Mouse (Mus musculus) layer of hippocampus, adult 8-10 months (tissue): Measurements from ENCODE around the gene Lef1. TPM values are rescaled to one million over a fixed set of nuclear protein-coding genes. Genes with fewer than 3 reads are reported as not detected.

Source experiments
- DNase-seq, 2 experiments: peaks; one replicate each; pipeline ENCODE4 v3.0.0; 2022; ENCODE audit warnings: low spot score in 2 of 2
- total RNA-seq, 4 experiments: library from RNA; stranded (reverse); gene quantifications; 2 replicates each; pipeline ENCODE4 v1.2.4; 2022

Gene Lef1
- total RNA-seq, 4 experiments from 2014 or later = 6.0 to 10.8 (median 6.5) TPM

DNA sequence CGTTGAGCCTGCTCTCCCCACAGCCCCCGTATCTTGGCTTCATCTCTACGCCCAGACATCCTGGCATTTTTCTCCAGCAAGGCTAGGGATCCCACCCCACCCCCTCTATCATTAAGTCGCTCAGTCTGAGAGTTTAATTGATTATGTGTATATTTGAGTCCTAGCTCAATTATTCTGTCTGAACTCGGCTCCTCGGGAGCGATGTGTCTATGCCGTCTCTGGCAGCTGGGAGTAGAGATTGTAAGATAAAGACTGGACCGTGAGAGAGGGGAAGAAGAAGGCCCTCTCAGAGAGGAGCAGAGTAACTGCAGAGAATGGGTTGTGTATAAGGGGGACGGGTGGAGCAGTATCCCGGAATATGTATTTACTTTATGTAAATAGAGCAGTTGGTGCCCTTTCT is 80.0 kb downstream of the Lef1 start:
- no peak for DNase-seq

DNA sequence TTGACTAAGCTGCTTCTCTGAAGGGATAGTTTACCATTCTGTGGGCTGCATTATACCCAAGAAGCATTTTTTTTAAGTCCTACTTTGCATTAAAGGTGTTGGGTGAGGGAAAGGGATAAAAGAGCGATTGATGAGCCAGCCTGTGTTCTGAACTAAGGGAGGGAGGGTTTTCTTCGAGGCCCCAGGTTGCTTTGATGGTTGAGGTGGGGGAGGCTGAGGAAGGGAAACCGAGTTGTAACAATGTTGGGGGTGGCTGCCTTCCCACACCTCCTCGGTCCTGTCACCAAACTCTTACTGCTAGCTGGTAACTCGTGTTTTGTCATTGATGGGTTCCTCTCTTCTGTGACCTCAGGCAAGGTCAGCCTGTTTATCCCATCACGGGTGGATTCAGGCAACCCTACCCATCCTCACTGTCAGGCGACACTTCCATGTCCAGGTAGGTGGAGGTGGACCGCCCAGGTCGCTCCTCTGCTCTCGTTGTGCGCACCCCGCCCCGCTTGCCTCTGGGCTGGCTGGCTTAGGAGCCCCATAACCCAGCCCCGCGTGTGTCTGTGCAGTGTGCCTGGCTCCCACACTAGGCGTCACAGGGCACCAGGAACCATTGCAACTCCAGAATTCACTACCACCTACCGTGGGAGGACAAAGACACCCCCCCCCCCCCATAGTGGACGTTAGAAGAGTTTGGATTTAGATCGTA is 80.5 kb downstream of the Lef1 start:
- no peak for DNase-seq

- no peak for DNase-seq
Measured at GRCm38 (mm10) chr3:131191454-131191853, 81.2 kb downstream of the Lef1 start.

- no peak for DNase-seq
Measured at GRCm38 (mm10) chr3:131196050-131196449, 85.8 kb downstream of the Lef1 start.

DNA sequence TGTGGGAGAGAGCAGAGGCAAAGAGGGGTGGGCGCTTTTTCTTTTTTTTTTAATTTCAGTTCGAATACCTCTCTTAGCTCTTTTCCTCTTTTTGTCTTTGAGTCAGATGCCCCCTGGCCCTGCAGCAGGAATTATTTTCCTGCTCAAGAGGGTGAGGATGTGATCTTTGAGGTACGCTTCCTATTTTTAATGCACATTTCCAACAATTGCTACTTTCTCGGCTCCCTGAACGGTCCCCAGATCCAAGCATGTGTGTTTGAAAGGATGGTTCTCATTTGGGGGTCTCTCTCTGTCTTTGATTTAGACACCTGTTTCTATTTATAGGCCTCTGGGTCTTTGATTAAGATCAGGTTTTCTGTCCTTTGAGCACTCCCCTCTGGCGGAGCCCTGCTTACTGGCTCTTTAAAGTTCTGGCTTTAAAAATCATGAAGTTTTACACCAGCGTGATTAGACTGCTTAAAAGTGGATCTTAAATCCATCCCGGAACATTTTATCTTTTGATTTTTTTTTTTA is 86.3 kb downstream of the Lef1 start:
- no peak for DNase-seq

DNA sequence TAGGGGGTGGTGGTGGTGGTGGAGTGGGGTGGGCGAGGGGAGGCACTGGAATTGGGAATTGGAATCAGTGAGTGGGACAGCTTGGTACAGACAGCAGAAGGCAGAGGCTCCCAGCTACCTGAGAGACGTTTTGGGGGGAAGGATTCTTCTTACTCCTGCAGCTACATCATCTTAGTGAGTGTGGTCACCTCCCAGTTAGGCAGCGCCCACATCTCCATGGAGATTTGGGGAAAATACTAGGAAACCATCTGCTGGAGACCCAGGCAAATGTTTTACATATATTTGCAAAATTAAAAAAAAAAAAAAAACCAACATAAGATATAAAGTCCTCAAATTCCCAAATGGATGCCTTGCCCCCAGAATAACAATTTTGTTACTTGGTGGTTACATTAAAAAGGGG is 88.7 kb downstream of the Lef1 start:
- DNase-seq = no peak

DNA sequence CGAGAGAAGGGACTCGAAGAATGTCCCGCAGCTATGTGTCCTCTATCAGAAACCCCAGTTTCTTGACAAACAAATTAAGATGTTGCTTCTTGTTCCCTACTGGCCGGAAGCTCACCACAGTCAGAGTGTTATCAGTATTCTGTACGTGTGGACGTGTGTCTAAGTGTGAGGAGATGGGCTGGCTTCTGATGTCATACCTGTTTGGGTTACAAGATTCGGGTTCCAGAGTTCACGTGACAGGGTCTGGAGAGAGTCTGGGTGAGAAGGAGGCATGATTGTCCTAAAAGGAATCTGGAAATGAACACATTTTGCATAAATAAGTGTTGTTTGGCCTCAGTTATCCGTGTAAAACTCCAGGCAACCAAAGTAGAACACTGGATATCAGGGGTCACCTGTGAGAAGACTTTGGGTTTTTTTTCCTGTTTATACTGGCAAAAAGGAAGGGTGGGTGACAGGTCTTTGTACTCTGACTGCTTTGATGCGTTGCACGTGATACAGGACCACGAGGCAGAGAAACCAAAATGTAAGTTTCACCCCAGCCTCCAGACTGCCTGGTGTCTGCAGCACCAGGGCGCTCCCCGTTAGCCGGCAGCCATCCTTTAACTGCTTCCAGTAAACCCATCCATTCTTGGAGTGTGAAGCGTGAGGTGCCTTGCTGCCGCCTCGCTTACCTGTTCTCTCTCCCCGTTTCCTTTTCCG is 89.5 kb downstream of the Lef1 start:
- no peak for DNase-seq

DNA sequence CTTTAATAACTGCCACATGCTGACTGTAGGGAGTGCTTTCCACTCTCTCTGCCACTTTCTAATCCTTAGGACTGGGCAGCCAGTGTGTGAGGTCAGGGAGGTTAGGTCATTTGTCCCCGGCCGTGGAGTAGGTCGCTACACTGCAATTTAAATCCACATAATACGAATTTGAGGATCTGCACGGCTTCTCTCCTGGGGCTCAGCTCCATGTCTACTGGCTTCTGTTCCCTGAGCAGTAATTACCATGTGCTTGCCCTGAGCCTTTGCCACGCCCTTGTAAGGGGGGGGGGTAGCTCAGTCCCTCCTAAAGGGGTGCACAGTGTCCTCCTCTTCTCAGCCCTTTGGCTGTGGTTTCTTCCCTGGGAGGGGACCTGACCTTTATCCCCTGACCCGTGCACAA is 92.0 kb downstream of the Lef1 start:
- DNase-seq = no peak

- DNase-seq = no peak
Measured at GRCm38 (mm10) chr3:131207846-131208245, 97.6 kb downstream of the Lef1 start.

DNA sequence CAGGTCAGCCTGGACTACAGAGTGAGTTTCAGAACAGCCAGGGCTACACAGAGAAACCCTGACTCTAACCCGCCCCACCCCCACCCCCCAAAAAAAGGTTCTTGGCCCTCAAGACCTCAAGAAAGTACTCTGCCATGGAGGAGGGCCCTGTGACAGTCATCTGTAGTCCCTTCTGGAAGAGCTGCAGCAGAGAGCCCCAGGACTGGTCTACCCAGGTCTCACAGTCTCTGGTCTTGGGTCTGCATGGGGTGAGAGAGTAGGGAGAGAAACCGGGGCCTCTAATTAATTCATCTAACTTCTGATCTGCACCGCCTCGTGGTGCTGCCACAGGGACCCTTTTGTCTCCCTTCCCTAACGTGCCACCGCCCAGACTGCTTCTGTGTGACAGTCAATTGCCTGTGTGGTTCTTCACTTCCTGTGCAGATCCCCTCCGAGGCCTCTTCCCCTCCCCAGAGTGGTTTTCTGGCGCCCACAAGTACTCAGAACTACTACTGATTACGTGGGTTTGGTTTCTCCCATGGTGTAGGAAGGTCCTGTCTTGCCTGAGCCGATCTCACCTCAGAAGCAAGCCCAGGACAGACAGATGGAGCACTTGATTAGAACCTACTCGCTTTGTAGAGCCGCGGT is 98.1 kb downstream of the Lef1 start:
- no peak for DNase-seq

GRCm38 (mm10) chr3:131212200-131212599 is 101.9 kb downstream of the Lef1 start:
- no peak for DNase-seq

DNA sequence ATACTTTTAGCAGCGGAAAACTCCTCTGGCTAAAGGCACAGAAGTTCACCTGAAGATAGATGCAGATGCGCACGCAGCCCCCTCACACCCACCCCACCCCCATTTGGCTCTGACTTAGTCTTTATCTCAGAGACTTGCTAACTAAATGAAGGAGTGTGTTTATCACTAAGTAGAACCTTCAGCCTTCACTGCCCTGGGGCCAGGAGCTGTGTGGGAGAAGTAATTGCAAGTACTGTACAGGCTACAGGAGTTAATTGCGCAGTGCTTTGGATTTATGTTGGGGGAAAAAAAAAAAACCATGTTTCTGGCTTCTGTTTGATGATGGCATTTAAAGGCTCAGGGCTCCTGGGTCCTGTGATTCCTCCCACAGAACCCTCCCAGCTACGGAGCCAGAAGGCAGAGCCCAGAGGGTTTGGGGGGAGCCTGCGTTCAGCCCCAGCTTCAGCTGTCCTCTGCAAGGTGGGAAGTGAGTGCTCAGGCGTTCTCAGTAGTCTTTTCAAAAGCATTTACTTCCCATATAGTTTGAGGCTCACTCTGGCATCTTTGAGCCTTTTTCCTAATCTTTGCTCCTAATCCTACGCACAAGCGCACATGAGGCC is 103.9 kb downstream of the Lef1 start:
- DNase-seq = no peak

GRCm38 (mm10) chr3:131214841-131215240 is 104.6 kb downstream of the Lef1 start:
- peak in 1 of 2 experiments; percentile 28 for DNase-seq

DNA sequence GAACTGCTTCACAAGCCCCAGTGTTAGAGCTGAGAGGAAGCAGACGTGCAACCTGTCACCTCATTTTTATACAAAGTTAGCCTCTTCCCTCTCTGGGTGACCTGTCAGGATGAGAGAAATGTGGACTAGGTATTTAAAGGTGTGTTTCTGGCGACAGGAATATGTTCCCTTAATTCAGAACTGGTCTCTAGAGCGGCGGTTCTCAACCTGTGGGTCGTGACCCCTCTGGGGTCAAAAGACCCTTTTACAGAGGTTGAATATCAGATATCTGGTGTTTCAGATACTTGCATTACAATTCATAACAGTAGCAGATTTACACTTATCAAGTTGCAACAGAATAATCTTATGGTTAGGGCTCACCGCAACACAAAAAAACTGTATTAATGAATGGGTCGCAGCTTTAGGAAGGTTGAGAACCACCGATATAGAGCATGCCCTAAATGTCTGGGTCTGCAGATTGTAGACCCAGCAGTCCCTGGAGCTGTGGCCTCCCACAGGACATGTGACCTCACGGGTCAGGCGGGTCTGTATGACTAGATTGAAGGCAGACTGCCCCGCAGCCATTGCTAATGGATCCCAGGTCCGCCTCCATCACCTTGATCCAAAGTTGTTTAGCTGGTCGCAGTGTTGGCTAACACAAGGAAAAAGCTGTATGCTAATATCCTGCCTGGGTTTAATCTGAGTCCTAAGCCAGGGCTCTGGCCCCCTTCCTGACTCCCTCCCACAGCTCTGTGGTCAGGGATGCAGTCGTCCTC is 108.5 kb downstream of the Lef1 start:
- no peak for DNase-seq

DNA sequence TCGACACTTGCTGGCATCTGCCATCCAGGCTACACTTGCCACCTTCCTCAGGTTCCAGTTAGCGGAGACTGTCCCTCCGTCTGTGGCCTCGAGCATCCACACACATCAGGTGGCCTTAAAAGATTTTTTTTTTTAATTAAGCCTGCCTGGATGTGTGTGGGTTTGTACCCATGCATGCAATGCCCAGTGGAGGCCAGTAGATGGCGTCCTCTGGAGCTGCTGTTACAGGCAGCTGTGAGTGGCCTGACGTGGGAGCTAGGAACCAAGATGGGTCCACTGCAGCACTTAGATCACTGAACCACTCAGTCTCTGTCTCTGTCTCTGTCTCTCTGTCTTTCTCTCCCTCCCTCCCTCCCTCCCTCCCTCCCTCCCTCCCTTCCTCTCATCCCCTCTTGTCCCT is 117.8 kb downstream of the Lef1 start:
- DNase-seq = no peak

GRCm38 (mm10) chr3:131237061-131237460 is 126.8 kb downstream of the Lef1 start:
- no peak for DNase-seq

- DNase-seq = peak; percentile 46 to 75
Measured at GRCm38 (mm10) chr3:131237785-131238633, 127.7 kb downstream of the Lef1 start.

GRCm38 (mm10) chr3:131245766-131246578 is 135.7 kb downstream of the Lef1 start:
- peak; percentile 44 to 59 for DNase-seq

DNA sequence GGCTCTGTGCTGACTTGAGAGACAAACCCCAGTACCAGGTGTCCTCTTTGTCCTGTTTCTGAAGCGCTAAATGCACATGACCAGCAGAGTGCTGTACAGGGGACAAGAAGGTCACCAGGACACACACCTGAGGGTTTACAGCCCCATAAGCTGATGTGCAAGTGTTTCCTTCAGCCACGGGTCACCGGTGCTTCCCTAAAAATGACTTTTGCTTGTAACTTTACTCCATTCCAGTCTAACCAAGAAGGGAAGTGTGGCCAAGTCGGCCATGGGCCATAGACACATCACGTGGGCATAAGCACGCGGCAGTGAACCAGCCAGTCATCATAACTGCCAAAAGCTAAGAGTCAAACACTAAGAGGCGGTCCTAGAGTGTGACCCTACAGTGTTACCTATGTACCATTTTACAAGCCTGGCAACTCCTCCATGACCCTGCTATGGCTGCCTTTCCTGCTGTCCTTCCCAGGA is 136.3 kb downstream of the Lef1 start:
- no peak for DNase-seq
